Mouse (Mus musculus) left cerebral cortex, adult 2 months (tissue): ENCODE measurements around the gene Ndufc1. TPM values are rescaled to one million over a fixed set of nuclear protein-coding genes. Genes with fewer than 3 reads are reported as not detected.
"Not testable (repeated sequence)": the region's sequence is repeated elsewhere in the genome, so short reads cannot be mapped to it uniquely, and the experiment has no call there.

Experiments
- DNase-seq, 2 experiments: peaks; one replicate each; pipeline ENCODE4 v3.0.0; 2021 to 2022; ENCODE audit warnings: low spot score in 2 of 2, mixed read lengths in 1 of 2; ENCODE audit errors: extremely low spot score in 1 of 2
- H3K27ac ChIP-seq: fragments of 200-600 bp; 2 replicates; pipeline ENCODE4 v1.8.1; 2022
- H3K4me3 ChIP-seq: fragments of 200-600 bp; 2 replicates; pipeline ENCODE4 v1.8.1; 2022
- CTCF ChIP-seq: fragments of 200-600 bp; IDR thresholded peaks from 2 replicates; pipeline ENCODE4 v1.8.1; 2022; ENCODE audit warnings: antibody characterized with exemption, mild to moderate bottlenecking, moderate library complexity
- intact Hi-C: fragments of 180-260 bp; cut with DNase I; formaldehyde crosslinking; loops from one replicate; pipeline ENCODE4 v1.15.1; 2025
- total RNA-seq, 2 experiments: library from RNA; stranded (reverse); gene quantifications; 2 replicates each; pipeline ENCODE4 v1.2.3; 2021

Ndufc1 gene
- total RNA-seq, 2 experiments from 2014 or later = 286 to 307 TPM

GRCm38 (mm10) chr3:51364703-51365516 is 43.9 kb downstream of the Ndufc1 start:
- intact Hi-C loops = loop anchor here (1.0 to 5.0 kb wide), 6 partner anchors 24 to 238 kb away; partner anchors contain the start of genes Elf2 and Ndufc1
- H3K27ac ChIP-seq = no peak overlapping the region
- peak; percentile 72 to 80 for DNase-seq
- peak overlapping the region; percentile 44 for H3K4me3 ChIP-seq
- peak; percentile 81 for TF ChIP-seq CTCF

- no peak overlapping the region for H3K4me3 ChIP-seq
- intact Hi-C loops = no loop called here
- H3K27ac ChIP-seq = no peak overlapping the region
- no peak for TF ChIP-seq CTCF
- no peak for DNase-seq
Observed at GRCm38 (mm10) chr3:51361066-51361465, 47.7 kb downstream of the Ndufc1 start.

GRCm38 (mm10) chr3:51359558-51360307 is 49.1 kb downstream of the Ndufc1 start:
- TF ChIP-seq CTCF = no peak
- no peak overlapping the region for H3K4me3 ChIP-seq
- no peak for DNase-seq
- intact Hi-C loops = no loop called here
- no peak overlapping the region for H3K27ac ChIP-seq

GRCm38 (mm10) chr3:51358660-51359557 is 49.9 kb downstream of the Ndufc1 start:
- intact Hi-C loops = no loop called here
- Histone ChIP-seq H3K4me3 (peak overlapping the region; percentile 42), H3K27ac (no peak overlapping the region)
- TF ChIP-seq CTCF = no peak
- DNase-seq = peak; percentile 37 to 56

- no peak for TF ChIP-seq CTCF
- Histone ChIP-seq H3K27ac (no peak overlapping the region), H3K4me3 (peak overlapping the region; percentile 33; the same call in 1 of the 2 replicates)
- DNase-seq = peak; percentile 49 to 69
- intact Hi-C loops = no loop called here
Observed at GRCm38 (mm10) chr3:51358181-51358580, 50.6 kb downstream of the Ndufc1 start.

- Histone ChIP-seq H3K4me3 (no peak overlapping the region; the same call in 1 of the 2 replicates), H3K27ac (no peak overlapping the region)
- TF ChIP-seq CTCF = no peak
- intact Hi-C loops = no loop called here
- no peak for DNase-seq
Observed at GRCm38 (mm10) chr3:51357624-51358023, 51.2 kb downstream of the Ndufc1 start.

GRCm38 (mm10) chr3:51357078-51357477 is 51.7 kb downstream of the Ndufc1 start:
- no peak overlapping the region for H3K27ac ChIP-seq
- no peak overlapping the region for H3K4me3 ChIP-seq
- no peak for TF ChIP-seq CTCF
- intact Hi-C loops = no loop called here
- DNase-seq = no peak

- H3K27ac ChIP-seq, intact Hi-C loops, DNase-seq, H3K4me3 ChIP-seq: not testable (repeated sequence)
Observed at GRCm38 (mm10) chr3:51354956-51355355, 53.8 kb downstream of the Ndufc1 start.

Other genes with a start within 250 kb of the Ndufc1 start
- gene Noct, start 184.5 kb downstream of the Ndufc1 start, total RNA-seq = 10 to 100 TPM; 54.1 to 55.2 TPM
- 10 to 100 TPM; 48.5 to 51.8 TPM for gene Elf2, start 68.3 kb downstream of the Ndufc1 start, total RNA-seq
- not detected for gene Mgarp, start 12.2 kb downstream of the Ndufc1 start, total RNA-seq
- gene Naa15, start 6.2 kb upstream of the Ndufc1 start, total RNA-seq = 10 to 100 TPM; 50.1 to 54.6 TPM
- 10 to 100 TPM; 19.2 to 20.8 TPM for gene Rab33b, start 74.9 kb upstream of the Ndufc1 start, total RNA-seq
- gene Setd7, start 151.9 kb upstream of the Ndufc1 start, total RNA-seq = 100 to 1,000 TPM; 133 to 143 TPM